Comparison of ENCODE assay signal across 18 mouse cellular contexts in genomic region chr5:113493997-113494396, GRCm38 (mm10). TPM values are rescaled to one million over a fixed set of nuclear protein-coding genes. Genes with fewer than 3 reads are reported as not detected.
DNase-seq lines count a peak whose midpoint lies in the region; ATAC-seq and TF ChIP-seq lines count a peak whose summit lies in the region.
"Had no signal": no experiment of that assay in that cellular context is flagged by ENCODE, and none has a peak within 500 bp of the region (broad histone marks: within the 10 kb centered on the region; RNA-seq: fewer than 3 reads in every experiment).

No protein-coding gene starts in this region.

- no peak for ATAC-seq in midbrain, embryonic 12.5 days (ENCODE audit: low FRiP score, low read depth)
- ATAC-seq in neural tube, embryonic 15.5 days (ENCODE audit: low FRiP score), result no peak

- peak overlapping the region; percentile 20 for H3K4me3 ChIP-seq in left cerebral cortex, adult 2 months
- H3K4me3 ChIP-seq in midbrain, embryonic 12.5 days, result no peak overlapping the region
- H3K4me3 ChIP-seq in neural tube, embryonic 15.5 days (replicated peaks), result peak overlapping the region; percentile 56
- H3K4me3 ChIP-seq: heart, embryonic 15.5 days; limb, embryonic 15.5 days had no signal

- no peak for TF ChIP-seq CTCF in left cerebral cortex, adult 2 months (IDR thresholded peaks at IDR 0.05)

- H3K9ac ChIP-seq in midbrain, embryonic 12.5 days (replicated peaks), result no peak overlapping the region
- peak overlapping the region; percentile 38; the same call in 1 of the 2 replicates for H3K9ac ChIP-seq in neural tube, embryonic 15.5 days (replicated peaks)
- H3K9ac ChIP-seq: heart, embryonic 15.5 days; limb, embryonic 15.5 days had no signal

- H3K36me3 ChIP-seq in midbrain, embryonic 12.5 days, result no peaks in the 10 kb centered on the region
- no peaks in the 10 kb centered on the region for H3K36me3 ChIP-seq in neural tube, embryonic 15.5 days
- H3K36me3 ChIP-seq: heart, embryonic 15.5 days; limb, embryonic 15.5 days had no signal

- no peaks in the 10 kb centered on the region for H3K9me3 ChIP-seq in midbrain, embryonic 12.5 days
- H3K9me3 ChIP-seq in neural tube, embryonic 15.5 days (replicated peaks), result no peaks in the 10 kb centered on the region
- H3K9me3 ChIP-seq: heart, embryonic 15.5 days; limb, embryonic 15.5 days had no signal

- peak; percentile 54 for DNase-seq in cerebellum, adult 9-10 months
- no peak for DNase-seq in cerebellum, adult 18-20 months
- no peak for DNase-seq in left cerebral cortex, adult 2 months (ENCODE audit: extremely low spot score in 1 of 2, low spot score in 2 of 2)
- DNase-seq in left cerebral cortex, adult 9 months (ENCODE audit: low spot score in 2 of 2), result no peak
- no peak for DNase-seq in heart, postnatal 25 days (ENCODE audit: low spot score)
- DNase-seq in spleen, adult 12 weeks (ENCODE audit: low spot score), result no peak
- DNase-seq: adrenal gland, adult 2 months; cerebellum, adult 8-10 months; gastrocnemius, postnatal 10 days; heart, adult 18-20 months; kidney, adult 2 months; kidney, postnatal 14 days; lung, postnatal 14 days; thymus, adult 18-20 months had no signal

- peaks cover 33% of the 10 kb centered on the region for H3K27me3 ChIP-seq in midbrain, embryonic 12.5 days
- no peaks in the 10 kb centered on the region for H3K27me3 ChIP-seq in neural tube, embryonic 15.5 days (replicated peaks)

- peak overlapping the region; percentile 84 for H3K4me2 ChIP-seq in midbrain, embryonic 12.5 days (replicated peaks)
- peak overlapping the region; percentile 78 for H3K4me2 ChIP-seq in neural tube, embryonic 15.5 days
- H3K4me2 ChIP-seq: heart, embryonic 15.5 days; limb, embryonic 15.5 days had no signal

- intact Hi-C loops in left cerebral cortex, adult 2 months (cut with DNase I), result loop anchor here (5.0 to 10.0 kb wide), 4 partner anchors 51 to 228 kb away; partner anchors contain the start of gene 1700069L16Rik
- intact Hi-C loops in heart, postnatal 25 days (cut with DNase I), result no loop called here

- WGBS in midbrain, embryonic 12.5 days, result 83% methylated on average over 8 of the region's 8 CpGs
- WGBS in neural tube, embryonic 15.5 days, result 67% methylated on average over 8 of the region's 8 CpGs

- H3K27ac ChIP-seq in left cerebral cortex, adult 2 months, result peak overlapping the region; percentile 32; the same call in 1 of the 2 replicates
- H3K27ac ChIP-seq in midbrain, embryonic 12.5 days (replicated peaks), result 0 out of 2 replicates have a peak overlapping the region, but pooled peaks have one; percentile 1
- peak overlapping the region; percentile 71 for H3K27ac ChIP-seq in neural tube, embryonic 15.5 days (replicated peaks)
- H3K27ac ChIP-seq: heart, embryonic 15.5 days; limb, embryonic 15.5 days had no signal

- H3K4me1 ChIP-seq in midbrain, embryonic 12.5 days, result peaks cover 43% of the 10 kb centered on the region
- H3K4me1 ChIP-seq in neural tube, embryonic 15.5 days, result peaks cover 45% of the 10 kb centered on the region

RNA-seq across cellular contexts. Expression of gene Wscd2, which starts 3.9 kb away (rescaled TPM):
- 10 to 100 TPM; 54.5 to 65.7 TPM for total RNA-seq in left cerebral cortex, adult 2 months (2021)
- 14.2 and 16.0 TPM in 2 replicates for polyA plus RNA-seq in midbrain, embryonic 12.5 days (2016; fragmentation: Nextera tagmentation; extraction: Ambion mirVana)
- polyA plus RNA-seq in neural tube, embryonic 15.5 days (2015; fragmentation: Nextera tagmentation; extraction: Ambion mirVana), result 18.2 and 22.6 TPM in 2 replicates
- under 1 TPM; 0.34 to 0.36 TPM for total RNA-seq in heart, postnatal 25 days (2021)

Comparison
In these comparisons a context has a peak if more than half of its experiments do, and no peak if none do; other contexts are left out.
1. H3K27ac ChIP-seq: peak in every context shown above with its lines; median percentile 71 in neural tube, embryonic 15.5 days; 32 in left cerebral cortex, adult 2 months; 1 in midbrain, embryonic 12.5 days.
2. RNA of gene Wscd2, which starts 3.9 kb away (total RNA-seq): 54.5 to 65.7 TPM in left cerebral cortex, adult 2 months; 0.34 to 0.36 TPM in heart, postnatal 25 days; every median in the first group is over 10 times any median in the second.